Mouse (Mus musculus): ENCODE measurements around the gene Erbb4. TPM values are rescaled to one million over a fixed set of nuclear protein-coding genes. Genes with fewer than 3 reads are reported as not detected.

Erbb4 gene
- polyA plus RNA-seq, 1 experiment from 2014 or later = not detected

DNA sequence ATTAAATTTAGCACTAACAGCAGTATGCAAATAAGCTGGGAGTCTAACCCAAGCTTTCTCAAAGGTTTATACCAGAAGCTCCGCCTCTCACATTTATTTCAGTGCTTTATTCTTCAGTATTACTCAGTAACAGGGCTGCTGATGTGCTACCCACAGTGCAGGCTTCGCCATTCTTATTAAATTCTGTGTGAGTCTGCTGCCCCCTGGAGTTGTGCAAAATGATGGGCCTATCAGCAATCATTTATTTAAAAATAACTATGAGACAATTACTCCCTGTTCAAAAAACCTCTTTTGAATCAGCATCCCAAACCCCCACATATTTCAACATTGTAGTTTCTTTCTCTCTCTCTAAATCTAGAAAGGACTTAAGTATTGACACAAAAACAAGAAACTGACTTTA lies 6.2 kb downstream of the Erbb4 start:
- no peaks in the 10 kb centered on the region for H3K79me2 ChIP-seq (ENCODE audit: inconsistent target)
- H3K27ac ChIP-seq = no peak overlapping the region
- no peak overlapping the region for H3K4me3 ChIP-seq (ENCODE audit: inconsistent target)
- H3K36me3 ChIP-seq (ENCODE audit: inconsistent target) = no peaks in the 10 kb centered on the region
- 74% methylated on average over 2 of the region's 2 CpGs for WGBS (ENCODE audit: missing documents)

DNA sequence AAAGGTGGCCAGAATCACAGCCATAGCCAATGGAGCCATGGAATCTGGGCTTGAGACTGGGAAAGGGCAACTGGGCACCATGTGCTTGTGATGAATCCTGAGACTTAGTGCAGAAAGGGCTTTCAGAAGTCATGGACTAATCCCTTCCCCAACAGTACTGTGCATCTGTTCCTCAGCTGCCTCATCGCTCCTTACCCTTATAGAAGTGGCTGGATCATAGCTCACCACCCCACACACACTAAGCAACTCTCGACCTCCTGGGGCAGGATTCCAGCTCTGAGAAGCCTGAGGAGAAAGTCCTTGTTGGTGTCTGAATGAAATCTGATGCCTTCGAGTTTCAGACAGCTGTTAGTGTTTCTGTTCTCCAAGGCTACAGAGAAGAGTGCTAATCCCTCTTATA lies 14.8 kb downstream of the Erbb4 start:
- no peaks in the 10 kb centered on the region for H3K36me3 ChIP-seq (ENCODE audit: inconsistent target)
- no peaks in the 10 kb centered on the region for H3K79me2 ChIP-seq (ENCODE audit: inconsistent target)
- H3K27ac ChIP-seq = no peak overlapping the region
- no peak overlapping the region for H3K4me3 ChIP-seq (ENCODE audit: inconsistent target)
- WGBS (ENCODE audit: missing documents) = 55% methylated on average over 3 of the region's 3 CpGs

DNA sequence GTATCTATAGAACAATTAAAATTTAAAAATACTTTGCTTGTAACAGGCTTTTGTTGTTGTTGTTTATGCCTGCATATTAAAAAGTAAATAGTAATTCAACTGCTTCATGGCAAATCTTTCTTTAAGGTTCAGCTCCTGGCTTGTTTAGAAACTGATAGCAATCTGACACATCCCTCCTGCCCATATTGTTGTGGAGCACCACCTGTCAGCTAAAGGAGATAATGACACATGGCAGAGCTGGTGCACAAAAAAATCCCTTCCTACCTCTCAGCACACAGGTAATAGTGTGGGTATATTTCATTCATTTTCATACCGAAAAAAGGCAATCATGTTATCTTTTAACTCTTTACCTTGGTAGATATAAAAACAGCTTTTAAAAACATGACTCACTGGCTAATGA lies 18.5 kb downstream of the Erbb4 start:
- WGBS (ENCODE audit: missing documents) = 79% methylated on average over 1 of the region's 1 CpGs
- no peak overlapping the region for H3K27ac ChIP-seq
- H3K79me2 ChIP-seq (ENCODE audit: inconsistent target) = no peaks in the 10 kb centered on the region
- H3K4me3 ChIP-seq (ENCODE audit: inconsistent target) = no peak overlapping the region
- H3K36me3 ChIP-seq (ENCODE audit: inconsistent target) = no peaks in the 10 kb centered on the region

DNA sequence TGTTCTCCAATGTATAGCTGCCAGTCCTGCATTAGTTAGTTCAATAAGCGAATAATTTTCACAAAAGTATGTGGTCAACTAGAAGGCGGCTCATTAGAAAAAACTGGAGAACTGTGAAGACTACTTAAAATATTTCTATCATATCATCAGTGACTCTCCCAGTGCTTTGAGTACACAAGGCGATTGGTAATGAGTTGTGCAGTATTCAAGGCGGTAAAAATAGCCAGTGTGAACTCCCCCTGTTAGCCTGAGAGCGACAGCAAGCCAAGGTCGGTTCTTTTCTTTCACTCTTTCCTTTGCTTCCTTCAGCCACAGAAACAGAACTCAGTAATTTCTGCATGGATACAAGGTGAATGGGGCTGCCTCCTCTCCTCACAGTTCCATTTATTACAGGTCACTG lies 22.1 kb downstream of the Erbb4 start:
- Histone ChIP-seq H3K79me2 (ENCODE audit: inconsistent target) (no peaks in the 10 kb centered on the region), H3K4me3 (ENCODE audit: inconsistent target) (no peak overlapping the region), H3K27ac (no peak overlapping the region), H3K36me3 (ENCODE audit: inconsistent target) (no peaks in the 10 kb centered on the region)
- 81% methylated on average over 6 of the region's 6 CpGs for WGBS (ENCODE audit: missing documents)

DNA sequence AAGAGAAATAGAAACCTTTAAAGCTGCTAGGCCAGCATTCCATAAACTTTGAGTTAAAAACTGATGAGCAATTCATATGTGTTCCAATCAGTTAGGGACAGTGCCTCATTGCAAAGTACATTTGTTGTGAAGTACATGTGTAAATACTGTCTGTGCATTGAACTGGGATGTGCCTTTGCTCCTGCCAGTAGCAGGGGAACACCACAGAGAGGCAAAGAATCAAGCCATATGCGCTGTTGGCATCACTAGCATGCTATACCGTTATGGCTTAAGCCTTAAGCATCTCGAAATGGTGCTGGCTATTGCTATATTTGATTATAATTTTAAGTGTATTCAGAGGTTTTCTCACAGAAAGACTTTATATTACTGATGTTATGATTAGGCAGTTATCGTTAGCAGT lies 58.9 kb downstream of the Erbb4 start:
- WGBS (ENCODE audit: missing documents) = 84% methylated on average over 4 of the region's 4 CpGs
- Histone ChIP-seq H3K27ac (no peak overlapping the region), H3K4me3 (ENCODE audit: inconsistent target) (no peak overlapping the region), H3K79me2 (ENCODE audit: inconsistent target) (no peaks in the 10 kb centered on the region), H3K36me3 (ENCODE audit: inconsistent target) (no peaks in the 10 kb centered on the region)

DNA sequence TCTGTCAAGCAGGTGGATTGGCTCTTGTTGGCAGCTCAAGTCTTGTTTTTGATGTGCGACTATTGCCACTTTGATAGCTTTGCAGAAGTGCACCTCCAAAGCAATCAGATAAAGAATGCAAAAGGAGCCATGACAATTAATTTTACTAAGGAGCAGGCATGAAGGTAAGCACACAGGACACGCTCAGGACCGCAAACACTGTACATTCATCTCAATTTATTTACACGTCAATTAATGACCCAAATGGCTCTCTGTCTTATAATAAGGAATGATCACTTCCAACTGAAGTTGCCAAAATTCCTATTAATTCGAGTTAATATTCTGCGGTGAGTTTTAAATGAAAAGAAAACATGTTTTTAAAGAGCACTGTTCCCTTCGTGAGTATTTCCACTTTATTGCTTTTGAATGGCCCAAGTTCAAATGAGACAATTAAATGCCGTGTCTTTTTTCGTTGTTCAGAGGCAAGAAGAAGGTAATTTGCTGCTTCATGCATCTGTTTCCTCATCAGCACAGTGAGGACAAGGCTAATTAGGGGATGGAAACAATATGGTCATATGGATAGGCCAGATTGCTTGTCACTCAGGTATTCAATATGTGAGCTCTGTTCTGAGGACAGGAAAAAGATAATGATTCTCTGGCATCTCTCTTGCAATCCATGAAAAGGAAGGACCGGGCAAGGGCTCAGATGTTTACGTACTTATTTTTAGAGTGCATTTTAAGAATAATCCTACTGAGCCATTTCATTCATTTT lies 61.5 kb downstream of the Erbb4 start:
- H3K79me2 ChIP-seq (ENCODE audit: inconsistent target) = no peaks in the 10 kb centered on the region
- 89% methylated on average over 11 of the region's 11 CpGs for WGBS (ENCODE audit: missing documents)

DNA sequence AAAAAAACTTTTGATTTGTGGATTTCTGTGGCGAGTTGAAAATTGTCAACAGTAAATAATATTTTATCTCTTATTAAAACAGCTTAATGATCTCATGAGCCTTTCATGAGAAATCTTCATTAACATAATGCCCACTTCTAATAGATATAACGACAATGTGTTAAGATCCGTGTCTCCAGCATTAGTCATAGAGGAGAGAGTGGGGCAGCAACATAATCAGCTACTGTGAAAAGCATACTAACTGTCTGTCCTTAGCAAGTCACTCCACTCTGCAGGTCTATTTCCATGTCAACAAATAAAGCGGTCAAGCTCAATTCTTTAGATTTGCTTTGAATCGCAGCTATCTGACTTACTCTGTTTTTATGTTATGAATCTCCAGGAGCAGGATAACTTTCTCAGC lies 80.0 kb downstream of the Erbb4 start:
- Histone ChIP-seq H3K79me2 (ENCODE audit: inconsistent target) (no peaks in the 10 kb centered on the region), H3K36me3 (ENCODE audit: inconsistent target) (no peaks in the 10 kb centered on the region), H3K4me3 (ENCODE audit: inconsistent target) (no peak overlapping the region), H3K27ac (no peak overlapping the region)
- 89% methylated on average over 5 of the region's 5 CpGs for WGBS (ENCODE audit: missing documents)

More for the DNA sequence above, 61.5 kb downstream of the Erbb4 start:
- H3K36me3 ChIP-seq (ENCODE audit: inconsistent target) = no peaks in the 10 kb centered on the region
- H3K27ac ChIP-seq = no peak overlapping the region
- H3K4me3 ChIP-seq (ENCODE audit: inconsistent target) = no peak overlapping the region

DNA sequence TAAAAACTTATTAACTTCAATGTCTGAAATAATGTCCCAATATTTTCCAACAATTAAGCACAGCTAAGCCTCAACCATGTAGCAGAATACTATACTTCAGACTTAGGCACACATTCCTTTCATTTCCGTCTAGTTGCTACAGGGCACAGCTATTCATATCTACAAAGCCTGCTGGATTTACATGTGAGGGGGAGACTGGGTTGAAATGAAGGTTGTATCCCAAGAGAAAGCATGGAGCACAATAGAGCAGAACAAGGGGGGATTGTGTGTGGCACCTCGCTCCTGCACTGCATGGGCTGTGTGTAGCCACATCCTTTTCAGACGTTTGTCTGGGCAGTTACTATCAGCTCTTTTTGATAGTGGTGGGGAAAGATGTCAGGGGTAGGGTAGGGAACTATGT lies 83.0 kb downstream of the Erbb4 start:
- no peaks in the 10 kb centered on the region for H3K79me2 ChIP-seq (ENCODE audit: inconsistent target)
- H3K4me3 ChIP-seq (ENCODE audit: inconsistent target) = no peak overlapping the region
- no peaks in the 10 kb centered on the region for H3K36me3 ChIP-seq (ENCODE audit: inconsistent target)
- no peak overlapping the region for H3K27ac ChIP-seq
- 63% methylated on average over 3 of the region's 3 CpGs for WGBS (ENCODE audit: missing documents)

DNA sequence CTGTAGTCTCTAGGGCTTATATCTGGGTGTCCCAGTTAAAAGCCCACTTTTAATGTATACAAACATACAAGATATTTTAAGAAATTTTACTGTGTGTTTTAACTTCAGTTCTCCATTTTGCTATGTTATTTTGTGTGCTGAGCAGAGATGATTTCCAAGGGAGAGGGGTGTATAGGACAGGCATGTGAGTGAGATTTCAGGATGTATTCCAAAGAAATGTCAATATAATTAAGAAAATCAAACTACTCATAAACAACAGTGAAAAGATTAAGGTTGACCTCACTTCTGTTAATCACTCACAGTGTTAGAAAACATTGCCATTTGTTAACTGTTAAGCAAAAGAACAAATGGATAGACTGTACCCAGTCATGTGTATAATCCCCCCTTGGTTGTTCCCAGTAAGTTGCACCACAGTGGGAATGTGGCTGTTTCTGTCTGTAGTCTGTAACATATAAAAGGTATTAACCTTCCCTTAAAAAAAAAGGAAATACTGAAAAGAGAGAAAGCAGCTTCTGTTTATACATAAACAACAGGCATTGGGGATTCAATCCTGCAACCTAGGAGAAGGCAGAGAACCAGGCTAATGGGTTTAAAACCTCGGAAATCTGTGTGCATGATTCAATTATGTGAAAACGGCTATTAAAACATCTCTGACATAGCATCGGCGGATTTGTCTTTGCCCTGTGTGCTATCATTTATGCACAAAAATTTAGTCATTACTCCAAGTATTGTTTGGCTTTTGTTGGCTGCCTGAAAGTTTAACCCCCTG lies 84.5 kb downstream of the Erbb4 start:
- 89% methylated on average over 4 of the region's 4 CpGs for WGBS (ENCODE audit: missing documents)

DNA sequence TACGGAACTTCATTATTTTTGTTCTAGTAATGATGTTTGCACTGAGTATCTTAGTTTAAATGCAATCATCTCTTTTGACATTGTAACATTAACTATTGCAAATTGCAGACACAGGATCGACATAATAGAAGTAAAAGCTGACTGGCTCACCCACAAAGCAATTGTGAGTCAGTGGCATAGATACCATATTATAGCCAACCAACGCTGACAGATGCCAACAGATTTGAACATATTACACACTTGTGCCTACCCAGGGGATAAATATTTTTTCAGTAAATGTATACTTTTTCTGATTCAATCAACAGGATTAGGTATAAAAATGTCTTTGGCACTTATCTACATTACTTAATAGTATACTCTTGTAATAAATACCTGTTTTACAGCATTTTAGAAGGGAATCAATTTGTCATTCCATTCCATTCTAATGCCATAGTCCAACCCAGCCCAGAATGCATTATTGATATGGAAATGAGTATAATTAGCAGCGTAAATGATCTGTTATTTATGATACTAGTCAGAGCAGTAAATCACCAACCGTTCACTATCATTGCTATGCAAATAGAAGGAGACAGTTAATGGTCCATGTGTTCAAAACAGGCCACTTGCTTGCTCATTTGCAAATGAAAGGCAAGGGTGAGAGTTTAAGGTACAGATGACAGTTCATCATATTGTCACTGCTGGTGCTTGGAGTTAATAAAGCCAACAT lies 97.9 kb downstream of the Erbb4 start:
- Histone ChIP-seq H3K36me3 (ENCODE audit: inconsistent target) (no peaks in the 10 kb centered on the region), H3K4me3 (ENCODE audit: inconsistent target) (no peak overlapping the region), H3K27ac (no peak overlapping the region), H3K79me2 (ENCODE audit: inconsistent target) (no peaks in the 10 kb centered on the region)
- WGBS (ENCODE audit: missing documents) = 78% methylated on average over 5 of the region's 5 CpGs

More for the DNA sequence above, 84.5 kb downstream of the Erbb4 start:
- H3K36me3 ChIP-seq (ENCODE audit: inconsistent target) = no peaks in the 10 kb centered on the region
- H3K79me2 ChIP-seq (ENCODE audit: inconsistent target) = no peaks in the 10 kb centered on the region
- H3K27ac ChIP-seq = no peak overlapping the region
- no peak overlapping the region for H3K4me3 ChIP-seq (ENCODE audit: inconsistent target)

DNA sequence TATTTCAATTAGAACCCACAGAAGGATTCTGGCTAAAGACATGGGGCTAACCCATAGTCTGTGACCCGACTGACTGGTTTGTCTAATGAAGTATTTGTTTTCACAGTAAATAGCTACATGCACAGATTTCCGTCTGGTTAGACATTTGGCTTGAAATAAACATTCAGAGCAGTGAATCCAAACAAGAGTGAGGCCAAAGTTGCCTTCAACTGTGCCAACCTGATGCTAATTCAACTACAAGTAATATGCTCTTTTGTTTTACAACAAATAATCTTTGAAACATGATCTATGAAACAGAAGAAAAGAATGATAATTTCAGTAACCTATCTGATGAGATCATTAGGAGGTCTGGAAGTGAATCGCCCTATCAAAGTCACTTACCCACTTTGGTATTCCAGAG lies 106.5 kb downstream of the Erbb4 start:
- 84% methylated on average over 3 of the region's 3 CpGs for WGBS (ENCODE audit: missing documents)
- H3K79me2 ChIP-seq (ENCODE audit: inconsistent target) = no peaks in the 10 kb centered on the region
- H3K36me3 ChIP-seq (ENCODE audit: inconsistent target) = no peaks in the 10 kb centered on the region
- H3K4me3 ChIP-seq (ENCODE audit: inconsistent target) = no peak overlapping the region
- no peak overlapping the region for H3K27ac ChIP-seq

DNA sequence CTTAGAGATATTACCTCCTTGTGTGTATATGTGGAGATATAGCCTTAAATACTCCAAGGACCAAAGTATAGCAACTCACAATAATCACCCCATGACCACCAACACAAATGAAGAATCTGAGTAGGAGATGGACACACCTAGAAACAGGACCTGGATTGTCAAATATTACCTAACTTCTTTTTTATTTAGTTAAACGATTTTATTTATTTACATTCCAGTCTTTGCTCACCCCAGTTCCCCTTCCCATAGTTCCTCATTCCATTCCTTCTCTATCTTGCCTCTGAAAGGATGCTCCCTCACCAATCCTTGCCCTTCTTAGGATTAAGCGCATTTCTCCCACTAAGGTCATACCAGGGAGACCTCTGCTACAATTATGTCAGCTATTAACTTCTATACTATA lies 128.6 kb downstream of the Erbb4 start:
- H3K27ac ChIP-seq = no peak overlapping the region
- H3K4me3 ChIP-seq (ENCODE audit: inconsistent target) = no peak overlapping the region
- WGBS (ENCODE audit: missing documents) = 82% methylated on average over 2 of the region's 2 CpGs
- H3K79me2 ChIP-seq (ENCODE audit: inconsistent target) = no peaks in the 10 kb centered on the region
- no peaks in the 10 kb centered on the region for H3K36me3 ChIP-seq (ENCODE audit: inconsistent target)

DNA sequence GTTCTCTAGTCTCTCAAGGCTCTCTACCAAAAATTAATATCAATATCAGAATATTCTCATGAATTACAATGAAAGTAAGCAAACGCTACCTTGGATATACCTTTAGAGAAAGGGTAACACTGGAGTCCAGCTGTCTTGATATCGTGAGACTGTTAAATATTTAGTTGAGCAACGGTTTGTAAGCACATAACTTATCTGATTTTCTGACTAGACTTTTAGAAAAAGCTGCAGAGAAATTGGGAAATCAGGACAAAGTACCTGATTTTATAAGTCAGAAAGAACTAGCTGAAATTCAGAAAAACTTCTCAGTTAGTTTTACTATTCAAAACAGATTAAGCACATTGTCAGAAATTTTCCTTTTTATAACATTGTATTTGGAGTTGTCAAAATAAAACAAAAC lies 129.3 kb downstream of the Erbb4 start:
- WGBS (ENCODE audit: missing documents) = 85% methylated on average over 3 of the region's 3 CpGs
- H3K4me3 ChIP-seq (ENCODE audit: inconsistent target) = no peak overlapping the region

DNA sequence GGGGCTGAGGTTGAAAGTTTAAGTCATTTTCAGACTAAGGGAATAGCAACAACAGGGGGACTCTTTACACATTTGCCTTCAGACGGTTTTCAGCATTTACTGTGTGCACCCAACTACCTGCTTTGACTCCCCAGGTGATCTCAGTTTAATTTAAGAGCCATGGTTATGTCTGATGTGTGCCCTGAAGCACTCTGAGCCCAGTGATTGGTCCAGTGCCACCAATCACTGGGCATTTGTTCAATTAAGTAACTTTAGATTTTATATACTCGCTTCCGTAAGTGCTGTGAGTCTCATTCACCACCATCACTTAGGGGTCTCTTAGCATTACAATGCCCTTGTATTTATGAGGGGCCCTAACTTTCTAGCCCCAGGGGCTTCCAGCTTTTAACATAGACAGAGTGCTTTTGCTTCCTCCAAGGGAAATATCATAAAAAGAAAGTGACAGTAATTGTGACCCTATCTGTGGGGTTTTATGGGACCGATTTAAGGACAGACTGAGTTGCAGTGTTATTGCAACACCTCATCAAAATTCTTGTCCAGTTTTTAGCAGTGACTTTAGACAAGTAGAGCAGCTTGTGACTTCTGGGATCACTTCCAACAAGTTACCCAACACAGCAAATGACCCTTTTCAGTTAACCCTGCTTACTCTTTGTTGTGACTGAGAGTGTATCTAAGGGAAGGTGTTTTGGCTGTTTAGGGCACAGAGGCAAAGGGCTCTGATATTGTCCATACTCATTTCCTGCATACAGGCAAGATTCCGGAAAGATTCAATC lies 134.3 kb downstream of the Erbb4 start:
- no peaks in the 10 kb centered on the region for H3K36me3 ChIP-seq (ENCODE audit: inconsistent target)
- no peaks in the 10 kb centered on the region for H3K79me2 ChIP-seq (ENCODE audit: inconsistent target)
- H3K4me3 ChIP-seq (ENCODE audit: inconsistent target) = no peak overlapping the region
- 91% methylated on average over 5 of the region's 5 CpGs for WGBS (ENCODE audit: missing documents)
- no peak overlapping the region for H3K27ac ChIP-seq

More for the DNA sequence above, 129.3 kb downstream of the Erbb4 start:
- H3K27ac ChIP-seq = no peak overlapping the region
- H3K36me3 ChIP-seq (ENCODE audit: inconsistent target) = no peaks in the 10 kb centered on the region
- H3K79me2 ChIP-seq (ENCODE audit: inconsistent target) = no peaks in the 10 kb centered on the region
